Mouse (Mus musculus): Measurements from ENCODE around the gene Zfp600. TPM values are rescaled to one million over a fixed set of nuclear protein-coding genes. Genes with fewer than 3 reads are reported as not detected.
"Not testable (repeated sequence)": the region's sequence is repeated elsewhere in the genome, so short reads cannot be mapped to it uniquely, and the experiment has no call there.

Zfp600 gene
- not detected in 2 replicates for polyA plus RNA-seq (2012; rRNA removed)

GRCm38 (mm10) chr4:146156524-146156923 is at the start of gene Zfp600:
Gene Zfp600, plus strand, starts transcription at chr4:146156824.
- no CpG with 5 or more reads among the region's 6 CpGs for WGBS
- not testable (repeated sequence) for H3K4me1 ChIP-seq (ENCODE audit: control insufficient read depth, insufficient read depth, low read length); DNase-seq; H3K4me3 ChIP-seq (replicated peaks; ENCODE audit: extremely low read depth, low read depth, low read length)

GRCm38 (mm10) chr4:146162893-146163292 is 6.3 kb downstream of the Zfp600 start:
- H3K4me3 ChIP-seq (replicated peaks; ENCODE audit: extremely low read depth, low read depth, low read length); DNase-seq; H3K4me1 ChIP-seq (ENCODE audit: control insufficient read depth, insufficient read depth, low read length): not testable (repeated sequence)
- 73% methylated on average over 4 of the region's 4 CpGs for WGBS

- 79% methylated on average over 3 of the region's 3 CpGs for WGBS
- not testable (repeated sequence) for H3K4me1 ChIP-seq (ENCODE audit: control insufficient read depth, insufficient read depth, low read length); DNase-seq; H3K4me3 ChIP-seq (replicated peaks; ENCODE audit: extremely low read depth, low read depth, low read length)
Measured at GRCm38 (mm10) chr4:146167202-146167832, 10.7 kb downstream of the Zfp600 start.

- not testable (repeated sequence) for H3K4me3 ChIP-seq (replicated peaks; ENCODE audit: extremely low read depth, low read depth, low read length); H3K4me1 ChIP-seq (ENCODE audit: control insufficient read depth, insufficient read depth, low read length); DNase-seq
- 78% methylated on average over 10 of the region's 10 CpGs for WGBS
Measured at GRCm38 (mm10) chr4:146167879-146168532, 11.4 kb downstream of the Zfp600 start.

GRCm38 (mm10) chr4:146168730-146169215 is 12.1 kb downstream of the Zfp600 start:
- not testable (repeated sequence) for H3K4me3 ChIP-seq (replicated peaks; ENCODE audit: extremely low read depth, low read depth, low read length); DNase-seq; H3K4me1 ChIP-seq (ENCODE audit: control insufficient read depth, insufficient read depth, low read length)
- no CpG with 5 or more reads among the region's 2 CpGs for WGBS

- H3K4me3 ChIP-seq (replicated peaks; ENCODE audit: extremely low read depth, low read depth, low read length); DNase-seq: not testable (repeated sequence)
- 54% methylated on average over 4 of the region's 4 CpGs for WGBS
Measured at GRCm38 (mm10) chr4:146173378-146174226, 17.0 kb downstream of the Zfp600 start.

GRCm38 (mm10) chr4:146204357-146204756 is 47.7 kb downstream of the Zfp600 start:
- H3K4me1 ChIP-seq (ENCODE audit: control insufficient read depth, insufficient read depth, low read length); H3K4me3 ChIP-seq (replicated peaks; ENCODE audit: extremely low read depth, low read depth, low read length); DNase-seq: not testable (repeated sequence)
- WGBS = 81% methylated on average over 2 of the region's 2 CpGs

More at GRCm38 (mm10) chr4:146173378-146174226, 17.0 kb downstream of the Zfp600 start:
- H3K4me1 ChIP-seq (ENCODE audit: control insufficient read depth, insufficient read depth, low read length) = not testable (repeated sequence)

GRCm38 (mm10) chr4:146239252-146240244 is 82.9 kb downstream of the Zfp600 start:
- not testable (repeated sequence) for H3K4me3 ChIP-seq (replicated peaks; ENCODE audit: extremely low read depth, low read depth, low read length); DNase-seq; H3K4me1 ChIP-seq (ENCODE audit: control insufficient read depth, insufficient read depth, low read length)
- 9% methylated on average over 30 of the region's 113 CpGs for WGBS

GRCm38 (mm10) chr4:146242119-146242518 is 85.5 kb downstream of the Zfp600 start:
- WGBS = 64% methylated on average over 5 of the region's 5 CpGs
- H3K4me1 ChIP-seq (ENCODE audit: control insufficient read depth, insufficient read depth, low read length); DNase-seq; H3K4me3 ChIP-seq (replicated peaks; ENCODE audit: extremely low read depth, low read depth, low read length): not testable (repeated sequence)

Other genes starting within 250 kb of the Zfp600 start
- gene Zfp987, start 59.5 kb upstream of the Zfp600 start, polyA plus RNA-seq (2012; rRNA removed) = not detected in 2 replicates